Comparison of ENCODE assay signal across 16 mouse cellular contexts in genomic region chr17:13254786-13255185, GRCm38 (mm10). TPM values are rescaled to one million over a fixed set of nuclear protein-coding genes. Genes with fewer than 3 reads are reported as not detected.
"Had no signal": no experiment of that assay in that cellular context is flagged by ENCODE, and none has a peak within 500 bp of the region (broad histone marks: within the 10 kb centered on the region; RNA-seq: fewer than 3 reads in every experiment).

No protein-coding gene starts in this region.

RNA-seq across cellular contexts. Expression of gene Smok2b, which starts 24.7 kb away (rescaled TPM):
- total RNA-seq: layer of hippocampus, adult 8-10 months; layer of hippocampus, postnatal 14 days; left cerebral cortex, postnatal 10 days; left cerebral cortex, postnatal 4 days had no signal
- polyA plus RNA-seq: kidney, adult 2 months; kidney, embryonic 15.5 days; large intestine, adult 2 months; liver, embryonic 13.5 days; liver, postnatal 0 days; lung, embryonic 15.5 days; macrophage; midbrain, embryonic 10.5 days; midbrain, embryonic 16.5 days; neural tube, embryonic 15.5 days; stomach, postnatal 0 days had no signal

RNA-seq across cellular contexts. Expression of gene Smok2a, which starts 33.8 kb away (rescaled TPM):
- total RNA-seq: layer of hippocampus, adult 8-10 months; layer of hippocampus, postnatal 14 days; left cerebral cortex, adult 18-20 months; left cerebral cortex, postnatal 10 days; left cerebral cortex, postnatal 4 days had no signal
- polyA plus RNA-seq: kidney, adult 2 months; kidney, embryonic 15.5 days; large intestine, adult 2 months; liver, embryonic 13.5 days; liver, postnatal 0 days; lung, embryonic 15.5 days; macrophage; midbrain, embryonic 10.5 days; midbrain, embryonic 16.5 days; neural tube, embryonic 15.5 days; stomach, postnatal 0 days had no signal
